Mouse (Mus musculus): ENCODE data around the gene Enoph1. TPM values are rescaled to one million over a fixed set of nuclear protein-coding genes. Genes with fewer than 3 reads are reported as not detected.

The Enoph1 gene
- polyA plus RNA-seq, 1 experiment, result 43.4 TPM

DNA sequence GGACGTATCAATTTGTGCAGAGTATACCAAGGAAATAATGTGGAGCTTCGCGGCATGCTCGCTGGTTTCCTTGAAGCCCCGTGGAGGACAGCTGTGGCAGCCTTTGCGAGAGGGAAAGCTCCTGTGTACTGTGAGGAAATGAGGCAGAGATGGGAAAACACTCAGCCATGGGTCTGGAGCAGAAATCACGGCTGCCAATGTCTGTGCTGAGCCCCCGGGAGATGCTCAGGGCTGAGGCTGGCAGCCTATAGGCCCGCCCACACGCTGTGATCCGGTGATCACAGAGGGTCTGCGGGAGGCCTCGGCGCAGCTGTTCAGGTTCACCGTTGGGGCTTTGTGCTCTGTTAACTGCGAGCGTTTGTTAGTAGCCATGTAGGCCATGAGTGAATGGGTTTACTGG, 51.8 kb downstream of the Enoph1 start:
- H3K9me3 ChIP-seq (replicated peaks; ENCODE audit: control insufficient read depth, insufficient read depth, low read length, poor library complexity, severe bottlenecking), result no peaks in the 10 kb centered on the region; the same call in 1 of the 2 replicates
- H3K27me3 ChIP-seq (ENCODE audit: control insufficient read depth, insufficient read depth, low read length, poor library complexity, severe bottlenecking), result no peaks in the 10 kb centered on the region
- no peaks in the 10 kb centered on the region for H3K36me3 ChIP-seq (ENCODE audit: control insufficient read depth, insufficient read depth, low read length, poor library complexity, severe bottlenecking)
- H3K4me3 ChIP-seq (ENCODE audit: low read depth, low read length), result no peak overlapping the region
- no peak overlapping the region for H3K27ac ChIP-seq (ENCODE audit: insufficient read depth, low read length)
- TF ChIP-seq CTCF (IDR thresholded peaks at IDR 0.05; ENCODE audit: low read depth, low read length), result no peak
- TF ChIP-seq POLR2A (IDR thresholded peaks at IDR 0.05; ENCODE audit: insufficient read depth, low read length), result no peak
- TF ChIP-seq EP300 (IDR thresholded peaks at IDR 0.05; ENCODE audit: insufficient read depth, low read depth, low read length), result no peak
- H3K9ac ChIP-seq (ENCODE audit: low read depth, poor library complexity, severe bottlenecking), result no peak overlapping the region
- H3K4me1 ChIP-seq (ENCODE audit: control insufficient read depth, insufficient read depth, low read length), result no peaks in the 10 kb centered on the region

GRCm38 (mm10) chr5:100096955-100097354, 57.2 kb downstream of the Enoph1 start:
- no peak for TF ChIP-seq CTCF (IDR thresholded peaks at IDR 0.05; ENCODE audit: low read depth, low read length)
- TF ChIP-seq POLR2A (IDR thresholded peaks at IDR 0.05; ENCODE audit: insufficient read depth, low read length), result no peak
- TF ChIP-seq EP300 (IDR thresholded peaks at IDR 0.05; ENCODE audit: insufficient read depth, low read depth, low read length), result no peak
- H3K9me3 ChIP-seq (replicated peaks; ENCODE audit: control insufficient read depth, insufficient read depth, low read length, poor library complexity, severe bottlenecking), result no peaks in the 10 kb centered on the region

GRCm38 (mm10) chr5:100097967-100098366, 58.2 kb downstream of the Enoph1 start:
- H3K9ac ChIP-seq (ENCODE audit: low read depth, poor library complexity, severe bottlenecking), result no peak overlapping the region
- no peak overlapping the region for H3K27ac ChIP-seq (ENCODE audit: insufficient read depth, low read length)
- H3K4me1 ChIP-seq (ENCODE audit: control insufficient read depth, insufficient read depth, low read length), result no peaks in the 10 kb centered on the region
- no peaks in the 10 kb centered on the region for H3K36me3 ChIP-seq (ENCODE audit: control insufficient read depth, insufficient read depth, low read length, poor library complexity, severe bottlenecking)
- H3K27me3 ChIP-seq (ENCODE audit: control insufficient read depth, insufficient read depth, low read length, poor library complexity, severe bottlenecking), result no peaks in the 10 kb centered on the region
- TF ChIP-seq POLR2A (IDR thresholded peaks at IDR 0.05; ENCODE audit: insufficient read depth, low read length), result no peak
- TF ChIP-seq EP300 (IDR thresholded peaks at IDR 0.05; ENCODE audit: insufficient read depth, low read depth, low read length), result no peak
- no peak for TF ChIP-seq CTCF (IDR thresholded peaks at IDR 0.05; ENCODE audit: low read depth, low read length)
- no peaks in the 10 kb centered on the region for H3K9me3 ChIP-seq (replicated peaks; ENCODE audit: control insufficient read depth, insufficient read depth, low read length, poor library complexity, severe bottlenecking)
- no peak overlapping the region for H3K4me3 ChIP-seq (ENCODE audit: low read depth, low read length)

More at GRCm38 (mm10) chr5:100096955-100097354, 57.2 kb downstream of the Enoph1 start:
- Histone ChIP-seq H3K27me3 (ENCODE audit: control insufficient read depth, insufficient read depth, low read length, poor library complexity, severe bottlenecking) (no peaks in the 10 kb centered on the region), H3K27ac (ENCODE audit: insufficient read depth, low read length) (no peak overlapping the region), H3K9ac (ENCODE audit: low read depth, poor library complexity, severe bottlenecking) (no peak overlapping the region), H3K4me1 (ENCODE audit: control insufficient read depth, insufficient read depth, low read length) (no peaks in the 10 kb centered on the region), H3K4me3 (ENCODE audit: low read depth, low read length) (no peak overlapping the region), H3K36me3 (ENCODE audit: control insufficient read depth, insufficient read depth, low read length, poor library complexity, severe bottlenecking) (no peaks in the 10 kb centered on the region)

DNA sequence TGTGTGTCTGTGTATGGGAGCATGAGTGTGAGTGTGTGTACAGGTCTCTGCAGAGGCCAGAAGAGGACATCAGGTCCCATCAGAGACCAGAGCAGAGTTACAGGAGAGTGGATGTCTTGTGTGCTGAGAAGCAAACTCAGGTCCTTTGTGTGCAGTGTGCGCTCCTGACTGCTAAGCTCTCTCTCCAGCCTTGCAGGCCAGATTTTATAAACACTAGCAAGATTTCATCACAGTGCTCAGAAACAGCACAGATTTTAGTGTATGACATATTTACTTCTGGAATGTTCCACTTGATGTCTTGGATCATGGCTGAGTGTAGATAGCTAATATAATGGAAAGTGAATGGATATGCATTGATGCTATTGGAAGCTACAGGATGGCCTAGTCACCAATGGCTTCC, 62.6 kb downstream of the Enoph1 start:
- H3K36me3 ChIP-seq (ENCODE audit: control insufficient read depth, insufficient read depth, low read length, poor library complexity, severe bottlenecking), result no peaks in the 10 kb centered on the region
- H3K9ac ChIP-seq (ENCODE audit: low read depth, poor library complexity, severe bottlenecking), result no peak overlapping the region
- H3K27me3 ChIP-seq (ENCODE audit: control insufficient read depth, insufficient read depth, low read length, poor library complexity, severe bottlenecking), result no peaks in the 10 kb centered on the region
- H3K9me3 ChIP-seq (replicated peaks; ENCODE audit: control insufficient read depth, insufficient read depth, low read length, poor library complexity, severe bottlenecking), result no peaks in the 10 kb centered on the region
- H3K4me1 ChIP-seq (ENCODE audit: control insufficient read depth, insufficient read depth, low read length), result no peaks in the 10 kb centered on the region
- TF ChIP-seq EP300 (IDR thresholded peaks at IDR 0.05; ENCODE audit: insufficient read depth, low read depth, low read length), result no peak
- TF ChIP-seq CTCF (IDR thresholded peaks at IDR 0.05; ENCODE audit: low read depth, low read length), result no peak
- no peak for TF ChIP-seq POLR2A (IDR thresholded peaks at IDR 0.05; ENCODE audit: insufficient read depth, low read length)
- no peak overlapping the region for H3K4me3 ChIP-seq (ENCODE audit: low read depth, low read length)
- H3K27ac ChIP-seq (ENCODE audit: insufficient read depth, low read length), result no peak overlapping the region

- Histone ChIP-seq H3K27me3 (ENCODE audit: control insufficient read depth, insufficient read depth, low read length, poor library complexity, severe bottlenecking) (no peaks in the 10 kb centered on the region), H3K27ac (ENCODE audit: insufficient read depth, low read length) (no peak overlapping the region), H3K4me1 (ENCODE audit: control insufficient read depth, insufficient read depth, low read length) (no peaks in the 10 kb centered on the region), H3K36me3 (ENCODE audit: control insufficient read depth, insufficient read depth, low read length, poor library complexity, severe bottlenecking) (no peaks in the 10 kb centered on the region), H3K9me3 (replicated peaks; ENCODE audit: control insufficient read depth, insufficient read depth, low read length, poor library complexity, severe bottlenecking) (no peaks in the 10 kb centered on the region), H3K4me3 (ENCODE audit: low read depth, low read length) (no peak overlapping the region), H3K9ac (ENCODE audit: low read depth, poor library complexity, severe bottlenecking) (no peak overlapping the region)
- TF ChIP-seq CTCF (IDR thresholded peaks at IDR 0.05; ENCODE audit: low read depth, low read length), result no peak
- no peak for TF ChIP-seq EP300 (IDR thresholded peaks at IDR 0.05; ENCODE audit: insufficient read depth, low read depth, low read length)
- no peak for TF ChIP-seq POLR2A (IDR thresholded peaks at IDR 0.05; ENCODE audit: insufficient read depth, low read length)
Observed at GRCm38 (mm10) chr5:100108866-100109265, 69.1 kb downstream of the Enoph1 start.

DNA sequence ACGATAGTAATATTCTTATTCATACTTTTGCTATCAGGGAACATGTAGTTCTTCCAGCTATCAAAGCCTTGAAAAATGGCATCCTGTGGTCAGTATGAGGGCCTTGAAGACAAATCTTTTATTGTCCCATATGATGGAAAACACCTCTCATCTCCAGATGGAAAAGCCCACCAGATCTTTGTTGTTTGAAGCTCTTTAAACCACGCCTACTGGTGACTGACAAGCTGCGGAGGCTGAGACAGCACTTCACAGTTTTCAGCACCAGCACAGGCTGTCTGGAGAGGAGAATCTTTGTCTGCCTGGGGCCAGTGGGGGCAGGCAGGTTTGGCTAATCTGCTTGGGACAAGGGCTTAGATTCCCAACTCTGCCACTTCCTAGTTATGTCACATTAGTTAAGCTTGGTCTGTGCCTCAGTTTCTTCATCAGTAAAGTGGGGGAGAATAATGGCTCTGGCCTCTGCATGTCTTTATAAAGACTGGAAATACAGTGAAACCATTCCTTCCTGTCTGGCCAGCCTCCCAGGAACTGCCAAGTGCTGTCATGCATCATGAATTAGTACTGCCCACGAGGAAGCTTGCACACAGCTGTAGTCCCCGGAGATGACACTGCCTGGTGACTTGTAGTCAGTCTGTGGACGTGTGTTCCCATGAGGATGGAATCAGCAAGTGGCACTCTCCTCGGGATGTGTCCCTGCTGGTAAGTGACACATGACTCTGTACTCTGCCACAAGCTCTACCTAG, 69.9 kb downstream of the Enoph1 start:
- Histone ChIP-seq H3K4me1 (ENCODE audit: control insufficient read depth, insufficient read depth, low read length) (no peaks in the 10 kb centered on the region), H3K27ac (ENCODE audit: insufficient read depth, low read length) (no peak overlapping the region), H3K27me3 (ENCODE audit: control insufficient read depth, insufficient read depth, low read length, poor library complexity, severe bottlenecking) (no peaks in the 10 kb centered on the region), H3K9me3 (replicated peaks; ENCODE audit: control insufficient read depth, insufficient read depth, low read length, poor library complexity, severe bottlenecking) (no peaks in the 10 kb centered on the region), H3K4me3 (ENCODE audit: low read depth, low read length) (no peak overlapping the region), H3K36me3 (ENCODE audit: control insufficient read depth, insufficient read depth, low read length, poor library complexity, severe bottlenecking) (no peaks in the 10 kb centered on the region), H3K9ac (ENCODE audit: low read depth, poor library complexity, severe bottlenecking) (no peak overlapping the region)
- TF ChIP-seq CTCF (IDR thresholded peaks at IDR 0.05; ENCODE audit: low read depth, low read length) (no peak), POLR2A (IDR thresholded peaks at IDR 0.05; ENCODE audit: insufficient read depth, low read length) (no peak), EP300 (IDR thresholded peaks at IDR 0.05; ENCODE audit: insufficient read depth, low read depth, low read length) (no peak)

Data from ES-Bruce4 (cell line).